Mouse (Mus musculus): ENCODE measurements around the gene Tff2.

DNA sequence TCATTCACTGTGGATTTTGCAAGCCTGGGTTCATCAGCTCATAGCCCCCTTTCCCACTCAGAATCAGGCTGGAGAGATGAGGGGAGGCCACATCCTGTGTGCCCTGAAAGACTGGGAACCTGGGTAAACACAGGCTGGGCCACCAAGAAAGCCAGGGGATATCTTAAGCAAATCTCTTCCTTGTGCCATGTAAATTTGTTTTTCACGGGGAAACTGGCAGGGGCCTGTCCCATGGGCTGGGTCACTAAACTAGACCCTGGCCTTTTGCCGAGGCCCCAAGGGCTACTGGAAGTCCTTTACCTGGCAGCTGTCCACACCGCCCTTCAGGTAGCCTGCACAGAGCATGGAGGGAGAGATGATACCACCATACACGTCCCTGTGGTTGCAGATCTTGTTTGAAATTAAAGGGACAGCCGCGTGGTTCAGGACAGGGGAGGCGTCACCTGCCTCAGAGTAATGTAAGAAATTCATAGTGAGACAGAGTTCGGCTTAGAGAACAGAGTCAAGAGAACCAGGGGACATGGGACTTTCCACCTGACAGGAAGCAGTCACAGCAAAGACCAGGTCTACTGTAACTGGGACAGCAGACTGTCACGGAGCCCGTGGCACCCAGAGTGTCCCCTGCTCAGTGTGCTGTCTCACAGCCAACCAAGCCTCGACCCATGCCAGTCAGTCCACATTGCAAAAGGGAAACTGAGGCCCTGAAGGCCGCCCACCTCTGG is 40.3 kb upstream of the Tff2 start:
- TF ChIP-seq POLR2A (IDR thresholded peaks at IDR 0.05; ENCODE audit: low read depth, low read length) (no peak), CTCF (IDR thresholded peaks at IDR 0.05; ENCODE audit: extremely low read depth, insufficient read length, insufficient replicate concordance, low read depth, low read length) (no peak)
